Mouse (Mus musculus) ZHBTc4 (cell line): ENCODE data around the gene Ano8.
A peak's percentile ranks its signal among the peaks of the same experiment; 100 is the strongest.
"Not testable (repeated sequence)": the region's sequence is repeated elsewhere in the genome, so short reads cannot be mapped to it uniquely, and the experiment has no call there.

Experiments
- DNase-seq: peaks from one replicate; pipeline ENCODE4 v3.0.0-alpha.2; 2011; ENCODE audit warnings: low read depth, low spot score

Ano8 gene

GRCm38 (mm10) chr8:71445096-71445495 is 40.7 kb downstream of the Ano8 start:
- DNase-seq = no peak

GRCm38 (mm10) chr8:71441404-71441803 is 44.4 kb downstream of the Ano8 start:
- peak; percentile 67 for DNase-seq

GRCm38 (mm10) chr8:71437041-71437440 is 48.7 kb downstream of the Ano8 start:
- DNase-seq = no peak

GRCm38 (mm10) chr8:71432935-71433334 is 52.8 kb downstream of the Ano8 start:
- not testable (repeated sequence) for DNase-seq
